Mouse (Mus musculus): ENCODE measurements at regions not wholly inside any gene's neighbourhood (a gene's known extent, or its start where the extent isn't known, plus 50 kb on each side); places are given as distances from the start of the nearest gene placed in this dataset.

- peak; percentile 42 for DNase-seq
These were observed 67.8 kb downstream of the Olfr1505 start for GRCm38 (mm10) chr19:13980988-13981630.

- DNase-seq: no peak
These were observed 69.5 kb downstream of the Olfr1505 start for GRCm38 (mm10) chr19:13982823-13983222.
